Mouse (Mus musculus): Measurements from ENCODE around the gene Mcmbp. TPM values are rescaled to one million over a fixed set of nuclear protein-coding genes. Genes with fewer than 3 reads are reported as not detected.

The Mcmbp gene
- polyA plus RNA-seq (2016; fragmentation: Nextera tagmentation; extraction: Ambion mirVana) = 44.4 and 51.9 TPM in 2 replicates

- WGBS = under 1% methylated on average over 35 of the region's 35 CpGs
- DNase-seq (ENCODE audit: low spot score) = peak; percentile 98
- peak within 1 kb of the TSS; percentile 96 for H3K4me3 ChIP-seq
- H3K36me3 ChIP-seq = 0 out of 2 replicates have a peak, but pooled peaks cover 7% of the 10 kb centered on the region
- H3K4me1 ChIP-seq = peaks cover 23% of the 10 kb centered on the region
- H3K27ac ChIP-seq = peak within 1 kb of the TSS; percentile 98
- H3K9me3 ChIP-seq = no peaks in the 10 kb centered on the region
- no peaks in the 10 kb centered on the region for H3K27me3 ChIP-seq (ENCODE audit: insufficient read depth, poor library complexity, severe bottlenecking)
Measured at GRCm38 (mm10) chr7:128740334-128740733, at the start of gene Mcmbp. Mcmbp (minus strand) TSS chr7:128740495.

DNA sequence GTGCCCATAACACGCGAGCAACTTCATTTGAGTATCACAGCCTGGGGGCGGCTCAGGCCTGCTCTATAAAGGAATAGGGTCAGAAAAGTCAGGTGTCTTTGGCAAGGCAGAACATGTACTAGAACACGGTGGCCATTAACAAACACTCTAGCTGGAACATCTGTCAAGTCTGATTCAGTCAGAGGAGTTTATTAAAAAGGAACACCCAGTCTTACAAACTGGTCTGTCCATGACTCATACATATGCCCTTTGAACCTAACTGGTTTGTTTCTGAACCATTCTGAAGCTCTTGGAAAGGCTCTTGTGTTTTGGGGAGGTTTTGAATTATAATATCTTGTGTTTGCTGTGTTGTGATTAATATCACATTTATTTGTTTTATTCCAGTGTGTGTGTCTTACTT lies 49.8 kb upstream of the Mcmbp start:
- H3K36me3 ChIP-seq = peaks cover 19% of the 10 kb centered on the region
- H3K9me3 ChIP-seq = no peaks in the 10 kb centered on the region
- H3K4me1 ChIP-seq = no peaks in the 10 kb centered on the region
- H3K4me3 ChIP-seq = no peak overlapping the region
- DNase-seq (ENCODE audit: low spot score) = no peak
- H3K27me3 ChIP-seq (ENCODE audit: insufficient read depth, poor library complexity, severe bottlenecking) = no peaks in the 10 kb centered on the region
- no peak overlapping the region for H3K27ac ChIP-seq
- WGBS = 88% methylated on average over 4 of the region's 4 CpGs

DNA sequence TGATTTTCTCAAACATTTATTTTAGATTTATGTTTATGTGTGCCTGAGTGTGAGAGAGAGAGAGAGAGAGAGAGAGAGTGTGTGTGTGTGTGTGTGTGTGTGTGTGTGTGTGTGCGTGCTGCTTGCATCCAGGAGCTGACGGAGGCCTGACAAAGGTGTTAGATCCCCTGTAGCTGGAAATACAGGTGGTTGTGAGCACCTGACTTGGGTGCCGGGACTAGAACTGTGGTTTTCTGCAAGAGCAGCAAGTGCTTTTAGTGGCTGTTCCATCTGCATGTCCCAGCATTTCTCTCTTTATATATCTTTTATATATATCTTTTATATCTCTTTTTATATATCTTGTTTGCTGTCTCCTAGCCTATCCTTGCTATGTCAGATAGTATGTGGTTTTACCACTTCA lies 41.6 kb upstream of the Mcmbp start:
- Histone ChIP-seq H3K27ac (no peak overlapping the region), H3K27me3 (ENCODE audit: insufficient read depth, poor library complexity, severe bottlenecking) (no peaks in the 10 kb centered on the region), H3K9me3 (no peaks in the 10 kb centered on the region), H3K4me3 (no peak overlapping the region), H3K4me1 (no peaks in the 10 kb centered on the region), H3K36me3 (peaks cover 86% of the 10 kb centered on the region)
- DNase-seq (ENCODE audit: low spot score) = no peak
- WGBS = 92% methylated on average over 3 of the region's 3 CpGs

DNA sequence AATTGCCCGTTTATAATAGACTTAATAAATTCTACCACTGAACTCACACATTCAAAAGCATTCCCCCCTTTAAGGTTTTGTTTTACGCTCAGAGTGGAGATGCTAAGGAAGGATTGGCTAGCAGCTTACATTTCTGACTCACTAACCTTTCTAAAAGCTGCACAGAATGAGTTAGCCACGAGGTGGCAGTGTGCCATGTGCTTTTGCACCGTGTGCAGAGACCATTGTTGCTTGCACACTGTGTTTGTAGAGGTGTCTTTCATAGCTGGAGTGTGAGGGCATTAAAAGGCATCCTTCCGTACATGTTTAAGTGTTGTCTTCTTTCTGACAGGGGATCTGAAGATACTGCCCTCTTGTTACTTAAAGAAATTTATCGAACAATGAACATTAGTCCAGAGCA lies 39.0 kb upstream of the Mcmbp start:
- Histone ChIP-seq H3K27me3 (ENCODE audit: insufficient read depth, poor library complexity, severe bottlenecking) (no peaks in the 10 kb centered on the region), H3K9me3 (no peaks in the 10 kb centered on the region), H3K4me3 (no peak overlapping the region), H3K4me1 (no peaks in the 10 kb centered on the region), H3K27ac (no peak overlapping the region), H3K36me3 (peaks cover 90% of the 10 kb centered on the region)
- no peak for DNase-seq (ENCODE audit: low spot score)
- 60% methylated on average over 6 of the region's 6 CpGs for WGBS

DNA sequence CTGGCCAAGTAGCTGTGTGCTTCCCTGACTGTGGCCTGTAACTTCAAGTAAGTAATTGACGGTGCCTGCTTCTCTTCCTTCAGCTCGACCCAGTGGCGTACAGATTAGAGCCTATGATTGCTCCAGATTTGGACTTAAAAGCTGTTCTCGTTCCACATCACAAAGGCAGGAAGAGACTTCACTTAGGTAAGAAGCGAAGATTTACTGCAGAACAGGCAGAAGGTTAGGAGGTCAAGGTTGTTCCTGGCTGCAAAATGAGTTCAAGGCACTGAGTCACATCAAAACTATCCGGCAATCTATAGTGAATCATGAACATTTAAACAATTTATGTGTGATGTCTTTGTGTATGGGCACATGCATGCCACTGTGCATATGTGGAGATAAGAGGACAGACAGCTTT lies 36.9 kb upstream of the Mcmbp start:
- peaks cover 99% of the 10 kb centered on the region for H3K36me3 ChIP-seq

DNA sequence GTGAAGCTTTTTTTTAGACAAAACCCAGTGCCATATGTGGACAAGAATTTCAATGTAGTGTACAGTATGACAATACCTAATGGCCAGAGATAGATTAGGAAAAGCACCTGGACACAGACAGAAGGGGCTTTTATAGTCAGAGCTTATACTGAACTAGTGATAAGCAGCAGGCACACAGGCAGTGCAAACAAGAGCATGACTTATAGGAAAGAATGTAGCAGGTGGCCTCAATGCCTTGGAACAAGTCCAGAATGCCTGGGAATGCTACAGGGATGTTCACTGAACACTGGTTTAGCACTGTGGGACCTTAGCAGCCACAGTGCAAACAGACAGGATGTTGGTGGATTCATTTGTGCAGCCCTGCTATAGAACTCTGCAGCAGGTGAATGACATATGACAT lies 26.4 kb upstream of the Mcmbp start:
- Histone ChIP-seq H3K4me3 (no peak overlapping the region), H3K9me3 (no peaks in the 10 kb centered on the region), H3K27me3 (ENCODE audit: insufficient read depth, poor library complexity, severe bottlenecking) (no peaks in the 10 kb centered on the region), H3K4me1 (no peaks in the 10 kb centered on the region), H3K27ac (no peak overlapping the region), H3K36me3 (peaks cover 93% of the 10 kb centered on the region)
- DNase-seq (ENCODE audit: low spot score) = no peak

More for the DNA sequence above, 36.9 kb upstream of the Mcmbp start:
- H3K9me3 ChIP-seq = no peaks in the 10 kb centered on the region
- 85% methylated on average over 6 of the region's 6 CpGs for WGBS
- H3K4me1 ChIP-seq = no peaks in the 10 kb centered on the region
- H3K27ac ChIP-seq = no peak overlapping the region
- no peak for DNase-seq (ENCODE audit: low spot score)
- H3K4me3 ChIP-seq = no peak overlapping the region
- no peaks in the 10 kb centered on the region for H3K27me3 ChIP-seq (ENCODE audit: insufficient read depth, poor library complexity, severe bottlenecking)

DNA sequence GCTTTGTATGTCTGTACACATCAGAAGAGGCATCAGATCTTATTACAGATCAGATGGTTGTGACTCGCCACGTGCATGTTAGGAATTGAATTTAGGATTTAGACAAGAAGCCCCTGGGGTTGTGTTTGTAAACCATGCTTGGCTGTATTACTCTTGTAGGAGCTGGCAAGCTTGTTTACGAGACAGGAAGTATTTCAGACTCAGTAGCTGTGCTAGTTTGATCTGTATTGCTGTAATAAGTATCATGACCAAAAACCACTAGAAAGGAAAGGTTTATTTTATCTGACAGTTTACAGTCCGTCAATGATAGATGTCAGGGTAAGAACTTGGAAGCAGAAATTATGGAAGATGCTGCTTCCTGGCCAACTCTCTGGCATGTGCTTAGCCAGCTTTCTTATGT lies 18.7 kb upstream of the Mcmbp start:
- Histone ChIP-seq H3K36me3 (peaks cover 98% of the 10 kb centered on the region), H3K4me1 (no peaks in the 10 kb centered on the region), H3K27ac (no peak overlapping the region), H3K9me3 (no peaks in the 10 kb centered on the region), H3K4me3 (no peak overlapping the region), H3K27me3 (ENCODE audit: insufficient read depth, poor library complexity, severe bottlenecking) (no peaks in the 10 kb centered on the region)
- DNase-seq (ENCODE audit: low spot score) = no peak
- 93% methylated on average over 4 of the region's 4 CpGs for WGBS

- Histone ChIP-seq H3K4me3 (no peak overlapping the region), H3K36me3 (peaks cover 97% of the 10 kb centered on the region), H3K27ac (no peak overlapping the region), H3K27me3 (ENCODE audit: insufficient read depth, poor library complexity, severe bottlenecking) (no peaks in the 10 kb centered on the region), H3K4me1 (no peaks in the 10 kb centered on the region; the same call in 1 of the 2 replicates), H3K9me3 (no peaks in the 10 kb centered on the region)
- DNase-seq (ENCODE audit: low spot score) = no peak
- 88% methylated on average over 1 of the region's 1 CpGs for WGBS
Measured at GRCm38 (mm10) chr7:128755396-128755795, 15.1 kb upstream of the Mcmbp start.

- H3K27ac ChIP-seq = no peak overlapping the region
- DNase-seq (ENCODE audit: low spot score) = no peak
- peaks cover 75% of the 10 kb centered on the region for H3K36me3 ChIP-seq
- peaks cover 28% of the 10 kb centered on the region for H3K4me1 ChIP-seq
- no peaks in the 10 kb centered on the region for H3K27me3 ChIP-seq (ENCODE audit: insufficient read depth, poor library complexity, severe bottlenecking)
- no peaks in the 10 kb centered on the region for H3K9me3 ChIP-seq
- 88% methylated on average over 4 of the region's 4 CpGs for WGBS
- no peak overlapping the region for H3K4me3 ChIP-seq
Measured at GRCm38 (mm10) chr7:128752012-128752411, 11.7 kb upstream of the Mcmbp start.

DNA sequence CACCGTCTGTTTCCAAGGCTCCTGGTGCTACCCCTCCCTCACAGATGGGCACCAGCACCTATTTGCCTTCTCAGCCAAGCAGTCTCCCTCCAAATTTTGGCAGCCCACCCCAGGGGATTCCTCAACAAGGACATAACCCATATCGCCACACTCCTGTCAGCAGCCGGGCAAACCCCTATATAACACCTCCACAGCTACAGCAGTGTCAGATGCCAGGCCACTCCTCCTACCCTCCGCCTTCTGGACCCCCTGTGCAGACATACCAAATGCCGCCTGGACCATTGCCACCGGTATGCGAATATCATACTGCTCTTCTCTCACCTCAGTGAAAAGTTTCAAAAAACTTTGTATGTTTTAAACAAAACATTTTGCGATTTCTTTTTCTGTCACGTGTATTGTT lies 10.0 kb upstream of the Mcmbp start:
- Histone ChIP-seq H3K4me1 (peaks cover 43% of the 10 kb centered on the region), H3K27me3 (ENCODE audit: insufficient read depth, poor library complexity, severe bottlenecking) (no peaks in the 10 kb centered on the region), H3K4me3 (no peak overlapping the region), H3K27ac (no peak overlapping the region), H3K36me3 (peaks cover 61% of the 10 kb centered on the region), H3K9me3 (no peaks in the 10 kb centered on the region)
- 88% methylated on average over 9 of the region's 9 CpGs for WGBS
- DNase-seq (ENCODE audit: low spot score) = no peak

GRCm38 (mm10) chr7:128748758-128749157 lies 8.5 kb upstream of the Mcmbp start:
- 20% methylated on average over 3 of the region's 3 CpGs for WGBS
- H3K4me3 ChIP-seq = peak overlapping the region; percentile 12; the same call in 1 of the 2 replicates
- peak overlapping the region; percentile 30; the same call in 1 of the 2 replicates for H3K27ac ChIP-seq
- DNase-seq (ENCODE audit: low spot score) = peak; percentile 93
- H3K36me3 ChIP-seq = peaks cover 45% of the 10 kb centered on the region
- no peaks in the 10 kb centered on the region for H3K9me3 ChIP-seq
- H3K27me3 ChIP-seq (ENCODE audit: insufficient read depth, poor library complexity, severe bottlenecking) = no peaks in the 10 kb centered on the region
- peaks cover 43% of the 10 kb centered on the region for H3K4me1 ChIP-seq

GRCm38 (mm10) chr7:128746151-128746550 lies 5.9 kb upstream of the Mcmbp start:
- DNase-seq (ENCODE audit: low spot score) = no peak
- Histone ChIP-seq H3K27me3 (ENCODE audit: insufficient read depth, poor library complexity, severe bottlenecking) (no peaks in the 10 kb centered on the region), H3K4me1 (peaks cover 43% of the 10 kb centered on the region), H3K27ac (peak overlapping the region; percentile 92; the same call in 1 of the 2 replicates), H3K9me3 (no peaks in the 10 kb centered on the region), H3K4me3 (peak overlapping the region; percentile 99), H3K36me3 (peaks cover 22% of the 10 kb centered on the region)
- WGBS = 82% methylated on average over 10 of the region's 10 CpGs

DNA sequence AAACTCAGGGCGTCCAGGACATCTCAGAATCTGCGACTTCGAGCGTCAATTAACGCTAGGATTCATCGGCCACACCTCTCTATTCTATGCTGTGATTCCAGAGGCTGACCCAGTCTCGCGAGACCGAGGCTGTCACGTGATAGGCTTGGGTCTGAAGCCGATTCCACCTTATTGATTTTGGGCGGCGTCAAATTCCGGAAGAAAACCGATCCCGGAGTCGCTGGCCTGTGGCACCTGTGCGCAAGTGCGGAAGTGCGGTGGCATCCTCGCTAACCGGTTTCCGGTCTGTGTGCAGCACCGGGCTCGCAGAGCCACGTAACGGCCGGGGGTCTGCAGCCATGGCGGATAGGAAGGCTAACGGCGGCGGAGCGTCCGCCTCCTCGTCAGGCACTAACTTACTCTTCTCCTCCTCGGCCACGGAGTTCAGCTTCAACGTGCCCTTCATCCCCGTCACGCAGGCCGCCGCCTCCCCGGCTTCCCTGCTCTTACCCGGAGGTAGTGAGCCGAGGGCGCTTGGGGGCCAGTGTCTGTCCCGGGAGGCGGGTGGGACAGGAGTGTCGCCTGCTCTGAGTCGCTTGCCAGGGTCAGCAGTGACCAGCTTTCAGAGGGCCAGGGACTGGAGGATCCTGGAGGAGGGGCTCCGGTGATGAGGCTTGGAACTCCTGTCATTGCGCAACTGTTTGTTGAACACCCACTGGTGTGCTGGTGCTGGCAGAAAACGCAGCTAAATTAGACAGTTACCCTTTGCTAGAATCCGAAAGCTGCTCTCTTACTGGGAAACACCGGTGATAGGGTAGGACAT lies 4.6 kb upstream of the Mcmbp start, which contains the start of gene Sec23ip:
Gene Sec23ip (plus strand): TSS at position 260 of the 802 bp plus-strand sequence.
- H3K4me3 ChIP-seq = peak within 1 kb of the TSS; percentile 99
- peak within 1 kb of the TSS; percentile 92 for H3K27ac ChIP-seq
- peaks cover 9% of the 10 kb centered on the region for H3K36me3 ChIP-seq
- H3K9me3 ChIP-seq = no peaks in the 10 kb centered on the region
- no peaks in the 10 kb centered on the region for H3K27me3 ChIP-seq (ENCODE audit: insufficient read depth, poor library complexity, severe bottlenecking)
- peak; percentile 99 for DNase-seq (ENCODE audit: low spot score)
- under 1% methylated on average over 55 of the region's 55 CpGs for WGBS
- peaks cover 39% of the 10 kb centered on the region for H3K4me1 ChIP-seq

All from heart, embryonic 10.5 days (tissue).